Mouse (Mus musculus) adrenal gland, postnatal 14 days (tissue): ENCODE results near the gene Lgals7. TPM values are rescaled to one million over a fixed set of nuclear protein-coding genes. Genes with fewer than 3 reads are reported as not detected.
A peak's percentile ranks its signal among the peaks of the same experiment; 100 is the strongest.

Experiments used
- DNase-seq: peaks from one replicate; pipeline ENCODE4 v3.0.0; 2021; ENCODE audit warnings: mixed read lengths
- long read RNA-seq, 2 experiments: library from polyadenylated mRNA; stranded (forward); transcript quantifications; one replicate each; pipeline ENCODE4 v2.0.0; 2021
- total RNA-seq: library from RNA; stranded (reverse); gene quantifications from 2 replicates; pipeline ENCODE4 v1.2.3, GENCODE M21; 2021

Lgals7 gene
- 1.1 TPM in 1 of 2 replicates, not detected in the other for total RNA-seq
- long read RNA-seq, experiment 1: 0 reads
- long read RNA-seq, experiment 2, partial matches to known transcripts: 0 of 2 reads
- long read RNA-seq, experiment 2, other reads (novel, unspliced or antisense): 0 of 2 reads

GRCm38 (mm10) chr7:28863540-28863939 lies at the start of gene Lgals7:
Lgals7 (plus strand) TSS chr7:28863853.
- no peak for DNase-seq

- no peak for DNase-seq
These were observed 49.2 kb upstream of the Lgals7 start for GRCm38 (mm10) chr7:28814306-28815034.

- DNase-seq: no peak
These were observed 48.4 kb upstream of the Lgals7 start for GRCm38 (mm10) chr7:28815230-28815629.

- DNase-seq: no peak
These were observed 47.5 kb upstream of the Lgals7 start for GRCm38 (mm10) chr7:28816201-28816600.

GRCm38 (mm10) chr7:28816920-28817319 lies 46.7 kb upstream of the Lgals7 start:
- no peak for DNase-seq

GRCm38 (mm10) chr7:28817524-28817923 lies 46.1 kb upstream of the Lgals7 start:
- no peak for DNase-seq

- DNase-seq: no peak
These were observed 45.7 kb upstream of the Lgals7 start for GRCm38 (mm10) chr7:28817957-28818356.

- DNase-seq: no peak
These were observed 45.2 kb upstream of the Lgals7 start for GRCm38 (mm10) chr7:28818436-28818835.

- no peak for DNase-seq
These were observed 44.7 kb upstream of the Lgals7 start for GRCm38 (mm10) chr7:28818861-28819452.

GRCm38 (mm10) chr7:28819571-28819970 lies 44.1 kb upstream of the Lgals7 start:
- DNase-seq: no peak

- DNase-seq: peak; percentile 65
These were observed 43.0 kb upstream of the Lgals7 start for GRCm38 (mm10) chr7:28820358-28821260.

GRCm38 (mm10) chr7:28821261-28821831 lies 42.3 kb upstream of the Lgals7 start:
- DNase-seq: peak; percentile 83

GRCm38 (mm10) chr7:28822556-28822955 lies 41.1 kb upstream of the Lgals7 start:
- no peak for DNase-seq

GRCm38 (mm10) chr7:28822993-28823903 lies 40.4 kb upstream of the Lgals7 start:
- no peak for DNase-seq

- no peak for DNase-seq
These were observed 39.7 kb upstream of the Lgals7 start for GRCm38 (mm10) chr7:28823932-28824331.

- DNase-seq: peak; percentile 95
These were observed 38.5 kb upstream of the Lgals7 start, which contains the start of gene Ech1 for GRCm38 (mm10) chr7:28824941-28825685. Ech1 (plus strand) TSS chr7:28825217.

- peak; percentile 44 for DNase-seq
These were observed 37.8 kb upstream of the Lgals7 start for GRCm38 (mm10) chr7:28825686-28826401.

- peak; percentile 51 for DNase-seq
These were observed 37.3 kb upstream of the Lgals7 start for GRCm38 (mm10) chr7:28826402-28826772.

GRCm38 (mm10) chr7:28827338-28827737 lies 36.3 kb upstream of the Lgals7 start:
- DNase-seq: peak; percentile 58

GRCm38 (mm10) chr7:28829821-28830220 lies 33.8 kb upstream of the Lgals7 start:
- peak; percentile 84 for DNase-seq
